Mouse (Mus musculus): ENCODE measurements around the gene Per2. TPM values are rescaled to one million over a fixed set of nuclear protein-coding genes. Genes with fewer than 3 reads are reported as not detected.

Per2 gene
- polyA plus RNA-seq (2012; rRNA removed): 4.1 and 5.2 TPM in 2 replicates

- Histone ChIP-seq H3K4me1 (ENCODE audit: control insufficient read depth, insufficient read depth, insufficient read length, low read length) (peaks cover 46% of the 10 kb centered on the region), H3K27me3 (ENCODE audit: control insufficient read depth, insufficient read depth, low read length) (no peaks in the 10 kb centered on the region), H3K36me3 (ENCODE audit: control insufficient read depth, insufficient read depth, low read length) (no peaks in the 10 kb centered on the region), H3K27ac (ENCODE audit: insufficient read depth, low read depth, low read length) (peak within 1 kb of the TSS; percentile 100), H3K4me3 (ENCODE audit: low read depth, low read length) (peak within 1 kb of the TSS; percentile 71)
- WGBS: under 1% methylated on average over 91 of the region's 91 CpGs
- peak; percentile 71 for TF ChIP-seq POLR2A (IDR thresholded peaks at IDR 0.05; ENCODE audit: low read depth, low read length)
- peak; percentile 54; the same call in 1 of the 2 replicates for TF ChIP-seq CTCF (IDR thresholded peaks at IDR 0.05; ENCODE audit: extremely low read depth, insufficient read length, insufficient replicate concordance, low read depth, low read length)
Measured at GRCm38 (mm10) chr1:91459059-91459809, at the start of gene Per2. Per2 (minus strand) TSS chr1:91459324.

- TF ChIP-seq CTCF (IDR thresholded peaks at IDR 0.05; ENCODE audit: extremely low read depth, insufficient read length, insufficient replicate concordance, low read depth, low read length): no peak
- TF ChIP-seq POLR2A (IDR thresholded peaks at IDR 0.05; ENCODE audit: low read depth, low read length): no peak
- Histone ChIP-seq H3K36me3 (ENCODE audit: control insufficient read depth, insufficient read depth, low read length) (peaks cover 13% of the 10 kb centered on the region), H3K27me3 (ENCODE audit: control insufficient read depth, insufficient read depth, low read length) (no peaks in the 10 kb centered on the region), H3K4me1 (ENCODE audit: control insufficient read depth, insufficient read depth, insufficient read length, low read length) (no peaks in the 10 kb centered on the region), H3K4me3 (ENCODE audit: low read depth, low read length) (no peak overlapping the region), H3K27ac (ENCODE audit: insufficient read depth, low read depth, low read length) (no peak overlapping the region)
- WGBS: 23% methylated on average over 3 of the region's 3 CpGs
Measured at GRCm38 (mm10) chr1:91504615-91505014, 45.5 kb upstream of the Per2 start.

- Histone ChIP-seq H3K4me3 (ENCODE audit: low read depth, low read length) (no peak overlapping the region), H3K27me3 (ENCODE audit: control insufficient read depth, insufficient read depth, low read length) (no peaks in the 10 kb centered on the region), H3K27ac (ENCODE audit: insufficient read depth, low read depth, low read length) (no peak overlapping the region), H3K36me3 (ENCODE audit: control insufficient read depth, insufficient read depth, low read length) (peaks cover 8% of the 10 kb centered on the region), H3K4me1 (ENCODE audit: control insufficient read depth, insufficient read depth, insufficient read length, low read length) (peaks cover 4% of the 10 kb centered on the region; the same call in 1 of the 2 replicates)
- no peak for TF ChIP-seq POLR2A (IDR thresholded peaks at IDR 0.05; ENCODE audit: low read depth, low read length)
- TF ChIP-seq CTCF (IDR thresholded peaks at IDR 0.05; ENCODE audit: extremely low read depth, insufficient read length, insufficient replicate concordance, low read depth, low read length): no peak
- 96% methylated on average over 6 of the region's 6 CpGs for WGBS
Measured at GRCm38 (mm10) chr1:91498579-91498978, 39.5 kb upstream of the Per2 start.

- 24% methylated on average over 5 of the region's 5 CpGs for WGBS
- Histone ChIP-seq H3K4me3 (ENCODE audit: low read depth, low read length) (peak overlapping the region; percentile 90), H3K36me3 (ENCODE audit: control insufficient read depth, insufficient read depth, low read length) (0 out of 2 replicates have a peak, but pooled peaks cover 1% of the 10 kb centered on the region), H3K4me1 (ENCODE audit: control insufficient read depth, insufficient read depth, insufficient read length, low read length) (peaks cover 4% of the 10 kb centered on the region; the same call in 1 of the 2 replicates), H3K27me3 (ENCODE audit: control insufficient read depth, insufficient read depth, low read length) (no peaks in the 10 kb centered on the region), H3K27ac (ENCODE audit: insufficient read depth, low read depth, low read length) (no peak overlapping the region)
- TF ChIP-seq CTCF (IDR thresholded peaks at IDR 0.05; ENCODE audit: extremely low read depth, insufficient read length, insufficient replicate concordance, low read depth, low read length) (no peak), POLR2A (IDR thresholded peaks at IDR 0.05; ENCODE audit: low read depth, low read length) (no peak)
Measured at GRCm38 (mm10) chr1:91495321-91495720, 36.2 kb upstream of the Per2 start.

- WGBS: under 1% methylated on average over 79 of the region's 79 CpGs
- Histone ChIP-seq H3K4me3 (ENCODE audit: low read depth, low read length) (peak within 1 kb of the TSS; percentile 90), H3K27ac (ENCODE audit: insufficient read depth, low read depth, low read length) (no peak within 1 kb of the TSS), H3K36me3 (ENCODE audit: control insufficient read depth, insufficient read depth, low read length) (0 out of 2 replicates have a peak, but pooled peaks cover 1% of the 10 kb centered on the region), H3K4me1 (ENCODE audit: control insufficient read depth, insufficient read depth, insufficient read length, low read length) (peaks cover 4% of the 10 kb centered on the region; the same call in 1 of the 2 replicates), H3K27me3 (ENCODE audit: control insufficient read depth, insufficient read depth, low read length) (no peaks in the 10 kb centered on the region)
- TF ChIP-seq CTCF (IDR thresholded peaks at IDR 0.05; ENCODE audit: extremely low read depth, insufficient read length, insufficient replicate concordance, low read depth, low read length) (no peak), POLR2A (IDR thresholded peaks at IDR 0.05; ENCODE audit: low read depth, low read length) (peak; percentile 22; the same call in 1 of the 2 replicates)
Measured at GRCm38 (mm10) chr1:91494457-91495140, 35.5 kb upstream of the Per2 start, which contains the start of gene Traf3ip1. Traf3ip1 (plus strand) TSS chr1:91494647.

- WGBS: 42% methylated on average over 3 of the region's 3 CpGs
- H3K27ac ChIP-seq (ENCODE audit: insufficient read depth, low read depth, low read length): no peak overlapping the region
- peaks cover 4% of the 10 kb centered on the region; the same call in 1 of the 2 replicates for H3K4me1 ChIP-seq (ENCODE audit: control insufficient read depth, insufficient read depth, insufficient read length, low read length)
- no peak for TF ChIP-seq CTCF (IDR thresholded peaks at IDR 0.05; ENCODE audit: extremely low read depth, insufficient read length, insufficient replicate concordance, low read depth, low read length)
- TF ChIP-seq POLR2A (IDR thresholded peaks at IDR 0.05; ENCODE audit: low read depth, low read length): no peak
- no peaks in the 10 kb centered on the region for H3K36me3 ChIP-seq (ENCODE audit: control insufficient read depth, insufficient read depth, low read length)
- H3K4me3 ChIP-seq (ENCODE audit: low read depth, low read length): no peak overlapping the region
- no peaks in the 10 kb centered on the region for H3K27me3 ChIP-seq (ENCODE audit: control insufficient read depth, insufficient read depth, low read length)
Measured at GRCm38 (mm10) chr1:91493938-91494337, 34.8 kb upstream of the Per2 start.

- TF ChIP-seq POLR2A (IDR thresholded peaks at IDR 0.05; ENCODE audit: low read depth, low read length): no peak
- TF ChIP-seq CTCF (IDR thresholded peaks at IDR 0.05; ENCODE audit: extremely low read depth, insufficient read length, insufficient replicate concordance, low read depth, low read length): no peak
- 64% methylated on average over 2 of the region's 2 CpGs for WGBS
- Histone ChIP-seq H3K27me3 (ENCODE audit: control insufficient read depth, insufficient read depth, low read length) (no peaks in the 10 kb centered on the region), H3K4me3 (ENCODE audit: low read depth, low read length) (no peak overlapping the region), H3K27ac (ENCODE audit: insufficient read depth, low read depth, low read length) (no peak overlapping the region), H3K36me3 (ENCODE audit: control insufficient read depth, insufficient read depth, low read length) (no peaks in the 10 kb centered on the region), H3K4me1 (ENCODE audit: control insufficient read depth, insufficient read depth, insufficient read length, low read length) (peaks cover 4% of the 10 kb centered on the region; the same call in 1 of the 2 replicates)
Measured at GRCm38 (mm10) chr1:91492740-91493139, 33.6 kb upstream of the Per2 start.

Measured in small intestine, adult 2 months (tissue).